Mouse (Mus musculus): ENCODE measurements around the gene Ccer2.
A peak's percentile ranks its signal among the peaks of the same experiment; 100 is the strongest.

Gene Ccer2

DNA sequence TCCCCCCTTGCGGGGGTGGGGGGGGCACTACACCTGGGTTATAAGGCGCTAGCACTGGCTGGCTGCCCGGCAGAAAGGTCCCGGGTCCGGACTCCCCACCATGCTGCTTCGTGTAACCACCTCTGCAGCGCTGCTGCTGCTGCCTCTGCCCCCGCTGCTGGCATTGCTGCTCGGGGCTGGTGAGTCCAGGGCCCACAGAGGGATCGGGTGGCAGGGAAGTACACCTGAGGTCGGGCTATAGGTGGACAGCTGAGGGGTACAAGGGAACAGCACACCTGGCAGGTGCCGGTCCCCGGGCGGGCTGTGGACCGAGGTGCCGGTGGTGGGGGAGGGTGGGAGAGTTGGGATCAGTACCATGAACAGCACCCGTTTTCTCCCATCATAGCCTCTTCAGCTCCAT is at the start of gene Ccer2:
TSS of gene Ccer2 (plus strand) at position 96 of the 400 bp plus-strand sequence.
- no peak for DNase-seq

DNA sequence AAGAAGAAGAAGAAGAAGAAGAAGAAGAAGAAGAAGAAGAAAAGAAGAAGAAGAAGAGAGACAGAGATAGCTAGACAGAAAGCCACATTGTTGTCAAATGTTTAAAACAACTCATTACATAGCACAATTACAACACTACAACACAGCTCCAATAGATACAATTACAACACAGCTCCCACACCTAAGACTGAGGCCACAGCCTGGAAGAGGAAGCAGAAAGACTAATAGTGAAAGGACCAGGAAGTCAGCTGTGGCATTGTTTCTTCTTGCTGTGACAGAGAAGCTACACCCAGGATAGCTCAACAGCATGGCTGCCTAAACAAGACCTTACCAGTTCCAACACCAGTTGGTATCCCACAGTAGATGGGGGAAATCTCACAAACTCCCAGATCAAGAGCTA is 46.5 kb upstream of the Ccer2 start:
- peak; percentile 17 for DNase-seq

DNA sequence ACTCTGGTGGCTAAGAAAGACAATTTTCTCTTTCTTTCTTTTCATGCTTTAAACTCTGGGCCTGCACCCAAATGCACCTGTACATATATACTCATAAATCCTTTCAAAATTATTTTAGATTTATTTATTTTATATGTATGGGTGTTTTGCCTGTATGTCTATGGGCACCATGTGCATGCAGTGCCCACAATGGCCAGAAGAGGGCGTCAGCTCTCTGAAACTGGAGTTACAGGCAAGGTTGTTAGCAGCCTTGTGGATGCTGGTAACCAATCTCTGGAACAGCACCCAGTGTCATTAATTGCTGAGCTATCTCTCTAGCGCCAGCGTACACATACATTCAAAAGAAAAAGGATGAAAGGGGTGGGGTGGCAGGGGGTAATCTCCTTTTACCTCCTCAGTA is 45.0 kb upstream of the Ccer2 start:
- no peak for DNase-seq

DNA sequence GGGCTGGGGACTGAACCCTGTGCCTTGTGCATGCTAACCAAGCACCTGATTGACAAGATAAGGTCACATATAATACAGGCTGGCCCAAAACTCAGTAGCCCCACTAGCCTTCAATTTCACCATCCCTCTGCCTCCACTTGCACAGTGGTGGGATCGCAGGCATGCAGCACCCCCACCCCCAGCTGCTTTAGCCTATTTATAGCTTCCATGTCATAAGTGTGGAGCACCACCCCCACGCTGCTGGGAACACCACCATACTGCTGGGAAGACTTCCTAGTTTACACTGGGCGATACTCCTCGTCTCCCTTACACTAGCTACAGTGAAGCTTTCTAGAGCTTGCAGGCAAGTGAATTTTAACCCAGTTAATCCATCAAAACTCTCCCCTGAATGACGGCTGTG is 41.3 kb upstream of the Ccer2 start:
- no peak for DNase-seq

DNA sequence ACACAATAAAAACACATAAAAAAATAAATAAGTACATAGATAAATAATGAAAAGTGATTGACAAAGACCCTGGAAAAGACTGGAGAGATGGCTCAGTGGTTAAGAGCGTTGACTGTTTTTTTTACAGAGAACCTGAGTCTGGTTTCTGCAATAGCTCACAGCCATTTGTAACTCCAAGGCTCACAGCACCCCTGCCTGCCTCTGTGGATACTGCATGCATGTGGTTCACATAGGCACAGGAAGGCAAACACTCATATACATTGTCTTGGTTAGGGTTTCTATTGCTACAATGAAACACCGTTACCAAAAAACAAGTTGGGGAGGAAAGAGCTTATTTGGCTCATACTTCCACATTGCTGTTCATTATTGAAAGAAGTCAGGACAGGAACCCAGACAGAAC is 40.4 kb upstream of the Ccer2 start:
- no peak for DNase-seq

DNA sequence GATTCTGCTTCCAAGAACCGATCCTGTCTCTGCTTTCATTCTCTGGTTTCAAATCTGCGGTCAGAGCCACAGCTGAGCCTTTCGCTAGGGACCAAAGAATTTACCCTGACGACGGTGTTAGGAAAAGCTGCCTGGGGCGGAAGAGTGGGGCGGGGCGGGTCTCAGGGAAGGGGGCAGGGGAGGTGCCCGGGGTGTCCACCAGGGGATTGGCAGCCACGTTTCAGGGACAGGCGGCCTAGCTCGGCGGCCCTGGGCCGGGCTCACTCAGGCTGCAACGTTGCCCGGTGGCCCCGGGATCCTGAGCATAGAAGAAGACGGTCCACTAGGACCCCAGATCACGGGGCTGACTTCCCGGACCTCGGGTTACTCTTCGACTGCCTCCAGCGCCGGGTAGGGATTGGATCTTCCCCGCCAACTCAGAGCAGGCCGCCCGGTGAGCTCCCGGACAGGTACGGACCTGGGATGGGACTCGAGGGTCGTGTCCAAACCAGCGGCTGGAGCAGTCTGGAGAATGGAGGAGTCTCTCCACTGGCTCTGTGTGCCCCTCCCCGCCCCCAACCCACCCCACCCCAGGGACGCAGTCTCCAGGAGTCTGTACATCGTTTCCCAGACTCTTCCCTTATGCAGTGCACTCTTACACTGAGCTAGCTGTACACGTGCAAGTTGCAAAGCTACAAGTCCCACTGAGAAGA is 39.2 kb upstream of the Ccer2 start, which contains the start of gene Fbxo17:
TSS of gene Fbxo17 (plus strand) at position 215 of the 692 bp plus-strand sequence.
- DNase-seq = peak; percentile 72

DNA sequence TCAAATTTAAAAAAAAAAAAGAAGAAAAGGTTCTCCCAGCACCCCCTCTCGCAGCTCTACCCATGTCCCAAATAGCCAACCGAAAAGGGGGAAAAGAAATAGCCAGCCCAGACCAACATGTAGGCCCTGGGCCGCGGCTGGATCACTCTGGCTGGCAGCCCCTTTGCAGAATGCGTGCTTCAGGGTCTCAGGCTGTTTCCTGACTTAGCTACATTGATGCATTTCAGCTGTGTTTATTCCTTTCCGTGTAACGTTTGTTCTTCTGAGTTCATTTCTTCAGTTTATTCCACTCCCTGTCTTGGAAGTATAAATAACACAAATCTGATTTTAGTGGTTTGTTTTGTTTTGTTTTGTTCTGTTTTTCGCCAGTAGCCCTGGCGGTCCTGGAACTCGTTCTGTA is 38.2 kb upstream of the Ccer2 start:
- DNase-seq = no peak

DNA sequence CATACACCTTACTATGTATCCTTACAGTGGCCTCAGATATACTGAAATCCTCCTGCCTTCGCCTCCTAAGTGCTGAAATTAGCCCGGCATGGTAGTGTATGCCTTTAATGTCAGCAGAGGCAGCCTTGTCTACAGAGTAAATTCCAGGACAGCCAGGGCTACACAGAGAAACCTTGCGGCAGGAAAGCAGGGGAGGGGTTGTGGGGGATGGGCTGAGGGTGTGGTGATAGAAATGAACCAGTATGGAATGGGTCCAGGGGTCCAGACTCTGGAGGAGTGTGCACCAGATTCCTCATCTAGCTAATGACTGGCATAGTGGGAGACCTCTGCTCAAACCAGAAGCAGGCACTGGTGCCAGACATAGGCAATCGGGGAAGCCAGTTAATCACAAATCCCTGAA is 36.8 kb upstream of the Ccer2 start:
- no peak for DNase-seq

DNA sequence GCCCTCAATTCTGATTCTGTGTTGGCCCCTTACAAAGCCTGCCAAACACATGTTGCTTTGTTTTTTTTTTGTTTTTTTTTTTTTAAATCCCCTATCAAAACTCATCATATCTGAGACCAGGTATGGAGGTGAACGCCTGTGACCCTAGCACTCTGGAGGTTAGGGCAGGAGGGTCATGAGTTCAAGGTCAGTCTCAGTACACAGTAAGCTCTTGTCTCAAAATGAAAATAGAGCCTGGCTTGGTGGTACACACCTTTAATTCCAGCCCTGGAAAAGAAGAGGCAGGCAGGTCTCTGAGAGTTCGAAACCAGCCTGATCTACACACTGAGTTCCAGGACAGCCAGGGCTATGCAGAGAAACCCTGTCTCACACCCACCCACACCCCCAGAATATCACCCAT is 36.3 kb upstream of the Ccer2 start:
- no peak for DNase-seq

DNA sequence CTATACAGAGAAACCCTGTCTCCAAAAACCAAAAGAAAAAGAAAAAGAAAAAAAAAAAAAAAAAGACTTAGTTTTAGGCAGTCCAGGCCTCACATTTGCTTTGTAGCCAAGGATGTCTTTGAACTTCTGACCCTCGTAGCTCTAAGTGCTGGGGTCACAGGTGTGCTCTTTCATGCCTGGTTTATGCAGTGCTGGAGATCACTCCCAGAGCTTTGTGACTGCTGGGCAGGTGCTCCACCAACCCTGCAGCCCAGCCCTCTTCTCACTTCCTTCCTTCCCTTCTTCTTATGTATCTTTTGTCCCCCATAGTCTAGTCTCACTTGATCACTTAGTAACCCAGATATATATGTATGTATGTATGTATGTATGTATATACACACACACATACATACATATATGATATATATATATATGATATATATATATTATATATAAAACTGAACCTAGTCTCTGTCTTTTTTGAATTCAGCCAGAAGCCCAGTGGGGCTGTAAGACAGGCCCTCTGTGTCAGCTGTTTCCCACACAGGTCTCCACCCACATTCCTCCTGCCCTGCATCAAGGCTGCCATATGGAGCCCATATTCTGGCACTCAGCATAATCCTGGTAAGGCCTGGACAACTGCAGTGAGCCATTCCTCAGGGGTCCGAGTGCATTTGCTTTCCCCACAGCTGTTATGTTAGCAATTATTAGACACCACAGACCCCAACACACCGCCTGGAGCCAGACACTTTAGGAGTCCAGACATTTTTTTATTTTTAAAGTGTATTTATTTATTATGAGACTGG is 35.0 kb upstream of the Ccer2 start:
- no peak for DNase-seq

DNA sequence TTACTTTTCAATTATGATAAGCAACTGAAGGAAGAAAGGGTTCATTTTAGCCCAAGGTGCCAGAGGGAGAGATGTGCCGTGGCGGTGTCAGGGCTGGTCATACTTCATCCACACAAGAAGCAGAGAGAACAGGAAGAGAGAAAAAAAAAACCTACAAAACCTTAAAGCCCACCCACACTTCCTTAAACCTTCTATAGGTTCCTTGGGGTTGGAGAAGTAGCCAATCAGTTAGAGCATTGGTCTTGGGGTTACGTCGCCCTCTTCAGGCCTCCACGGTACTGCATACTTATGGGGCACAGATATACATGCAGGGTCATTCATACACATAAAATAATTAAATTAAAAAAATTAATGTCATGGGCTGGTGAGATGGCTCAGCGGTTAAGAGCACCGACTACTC is 33.9 kb upstream of the Ccer2 start:
- no peak for DNase-seq

DNA sequence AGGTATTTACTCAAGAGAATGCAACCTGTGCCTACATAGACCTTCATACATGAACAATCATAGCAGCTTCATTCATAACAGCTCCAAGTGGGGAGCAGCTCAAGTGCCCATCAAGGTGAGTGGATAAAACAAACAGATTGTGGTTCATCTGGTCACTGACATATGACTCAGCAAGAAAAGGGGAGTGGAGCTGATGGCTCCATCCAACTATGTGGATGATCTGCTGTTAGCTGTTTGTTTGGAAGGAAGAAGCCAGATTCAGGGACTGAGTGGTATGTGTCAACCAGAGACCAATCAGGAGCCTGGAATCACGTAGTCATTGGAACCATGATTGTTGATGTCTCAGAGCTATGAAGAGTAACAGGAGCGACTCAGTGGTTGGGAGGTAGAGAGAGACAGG is 31.4 kb upstream of the Ccer2 start:
- DNase-seq = no peak

DNA sequence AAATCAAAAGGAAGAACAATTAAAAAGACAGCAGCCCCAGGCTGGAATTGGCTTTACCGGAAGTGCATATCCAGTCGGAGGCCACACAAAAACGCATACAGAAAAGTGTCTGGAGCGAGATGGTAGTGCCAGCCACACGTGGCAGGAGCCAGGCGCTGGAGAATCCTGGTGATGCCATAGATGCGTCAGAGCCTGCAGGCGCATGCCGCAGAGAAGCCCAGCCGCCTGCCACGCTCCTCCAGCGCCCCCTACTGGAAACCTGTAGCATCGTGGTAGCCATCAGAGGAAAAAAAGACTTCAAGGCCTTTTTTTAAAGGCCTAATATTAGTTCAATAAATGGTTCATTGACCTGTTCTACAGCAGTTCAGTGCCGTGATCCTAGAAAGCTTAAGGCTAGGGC is 29.4 kb upstream of the Ccer2 start:
- DNase-seq = peak; percentile 77

DNA sequence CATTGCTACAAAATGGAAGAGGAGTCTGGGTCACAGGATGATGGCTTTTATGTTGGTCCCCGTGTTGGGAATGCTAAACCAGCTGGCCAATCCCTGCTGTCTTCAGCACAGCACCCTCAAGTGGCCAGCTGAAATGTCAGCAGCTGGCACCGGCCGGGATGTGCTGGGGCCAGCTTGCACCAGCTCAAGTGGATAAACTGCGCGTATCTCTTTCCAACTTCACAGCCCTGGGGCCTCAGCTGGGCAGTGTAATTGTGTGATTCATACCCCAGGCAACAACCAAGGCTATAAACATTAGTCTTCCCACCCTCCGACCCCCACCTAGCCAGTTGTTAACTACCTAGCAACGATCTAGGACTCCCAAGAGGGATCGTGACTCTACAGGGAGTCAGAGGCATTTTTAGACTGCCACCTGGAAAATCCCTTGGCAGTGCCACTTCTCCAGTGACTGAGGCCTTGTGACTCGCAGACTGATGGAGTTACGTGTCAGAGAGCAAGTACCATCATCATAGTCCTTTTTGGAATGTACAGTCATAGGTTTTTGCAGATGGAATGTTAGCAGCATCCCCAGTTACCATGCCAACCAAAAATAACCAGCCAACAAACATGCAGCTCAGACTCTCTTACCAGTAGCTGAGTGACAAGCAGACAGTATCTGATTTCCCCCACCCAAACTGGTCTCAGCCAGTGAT is 28.2 kb upstream of the Ccer2 start:
- DNase-seq = no peak

DNA sequence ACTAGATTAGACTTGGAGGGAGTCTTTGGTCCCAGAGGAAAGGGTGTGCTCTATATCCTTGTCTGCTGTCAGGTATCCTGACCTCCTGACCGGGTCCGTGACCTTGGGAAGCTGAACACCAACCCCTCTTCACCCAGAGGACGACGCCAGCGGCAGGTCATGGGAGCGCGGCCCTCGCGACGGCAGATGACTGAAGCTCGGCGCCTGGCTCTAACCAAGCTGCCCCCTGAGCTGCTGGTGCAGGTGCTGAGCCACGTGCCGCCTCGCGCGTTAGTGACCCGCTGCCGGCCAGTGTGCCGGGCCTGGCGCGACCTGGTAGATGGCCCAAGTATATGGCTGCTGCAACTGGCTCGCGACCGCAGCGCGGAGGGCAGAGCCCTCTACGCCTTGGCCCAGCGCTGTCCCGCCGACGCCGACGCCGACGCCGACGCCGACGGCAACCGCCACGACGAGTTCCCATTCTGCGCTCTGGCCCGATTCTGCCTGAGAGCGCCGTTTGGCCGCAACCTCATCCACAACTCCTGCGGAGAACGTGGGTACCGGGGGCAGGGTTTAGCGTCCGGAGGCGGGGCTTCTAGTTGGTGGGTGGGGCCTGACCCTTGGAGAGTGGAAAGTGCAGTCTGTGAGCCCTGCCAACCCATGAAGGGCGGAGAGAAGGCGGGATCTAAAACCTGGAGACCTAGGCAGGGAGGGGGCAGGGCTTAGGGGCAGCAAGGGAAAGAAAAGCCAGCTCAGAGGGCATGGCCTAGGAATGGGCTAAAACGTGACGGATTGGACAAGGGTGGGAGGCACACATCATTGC is 23.4 kb upstream of the Ccer2 start:
- DNase-seq = peak; percentile 95

DNA sequence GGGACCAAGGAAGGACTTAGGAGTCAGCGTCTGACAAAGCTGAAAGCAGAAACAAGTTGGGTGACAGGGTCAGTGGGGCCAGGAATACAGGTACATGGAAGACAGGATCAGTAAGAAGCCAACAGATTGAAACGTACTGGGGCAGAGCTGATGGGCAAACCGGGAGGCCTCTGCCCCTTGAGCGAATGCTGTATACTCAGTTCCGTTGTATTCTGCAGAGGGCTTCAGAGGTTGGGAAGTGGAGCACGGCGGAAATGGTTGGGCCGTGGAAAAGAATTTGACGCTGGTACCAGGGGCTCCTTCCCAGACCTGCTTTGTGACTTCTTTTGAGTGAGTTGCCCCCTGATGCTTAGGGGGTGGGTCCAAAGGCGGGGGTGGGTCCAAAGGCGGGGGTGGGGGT is 22.8 kb upstream of the Ccer2 start:
- DNase-seq = no peak

DNA sequence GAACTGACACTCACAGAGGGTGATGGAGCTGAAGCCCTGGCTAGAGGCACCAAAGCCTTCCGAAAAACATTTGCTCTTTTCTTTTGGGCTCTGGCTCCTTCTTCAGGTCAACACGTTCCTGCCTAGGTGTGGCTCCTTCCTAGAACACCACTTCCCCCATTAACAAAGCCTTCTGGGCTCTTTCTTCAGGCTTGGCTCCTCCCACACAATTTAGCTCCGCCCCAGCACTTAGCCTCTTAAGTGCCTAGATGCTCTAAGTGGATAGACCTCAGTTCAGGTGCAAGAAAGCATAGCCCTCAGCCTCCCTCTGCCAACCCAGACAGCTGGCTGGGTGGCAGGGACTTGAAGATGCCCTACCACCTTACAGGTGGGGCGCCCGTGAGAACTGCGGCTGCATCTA is 20.3 kb upstream of the Ccer2 start:
- peak; percentile 54 for DNase-seq

DNA sequence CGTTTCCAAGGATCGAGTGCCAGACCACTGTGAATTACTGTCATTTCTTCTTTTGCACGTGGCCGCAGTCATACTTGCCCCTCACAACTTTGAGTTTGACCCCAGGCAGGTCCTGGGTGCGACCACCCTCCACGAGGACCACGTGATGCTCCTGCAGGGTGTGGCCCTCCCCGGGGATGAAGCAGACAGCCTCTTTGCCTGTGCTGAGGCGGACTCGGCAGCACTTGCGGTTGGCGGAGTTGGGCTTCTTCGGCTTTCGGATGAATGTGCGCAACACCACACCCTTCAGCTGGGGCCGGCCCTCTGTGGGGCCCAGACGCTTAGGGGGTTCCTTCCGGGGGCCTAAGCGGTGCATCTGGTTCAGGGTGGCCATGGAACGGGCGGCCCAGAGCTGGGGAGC is 16.1 kb upstream of the Ccer2 start:
- DNase-seq = no peak

DNA sequence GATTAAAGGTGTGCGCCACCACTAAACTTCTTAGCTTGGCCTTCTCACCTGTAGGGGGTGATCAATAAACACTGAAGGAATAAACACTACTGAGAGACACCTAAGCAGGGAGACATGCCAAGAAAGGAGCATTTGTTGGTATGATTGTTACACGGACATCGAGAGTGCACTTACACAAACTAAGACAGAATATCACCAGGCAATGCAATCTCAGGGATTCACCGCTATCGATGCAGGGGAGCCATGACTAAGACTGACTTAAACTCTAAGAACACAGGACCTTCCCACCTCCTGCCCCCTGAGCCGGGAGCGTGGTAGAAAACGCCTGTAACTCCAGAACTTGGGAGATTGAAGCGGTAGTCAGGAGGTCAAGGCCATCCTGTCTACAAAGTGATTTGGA is 15.0 kb upstream of the Ccer2 start:
- no peak for DNase-seq

DNA sequence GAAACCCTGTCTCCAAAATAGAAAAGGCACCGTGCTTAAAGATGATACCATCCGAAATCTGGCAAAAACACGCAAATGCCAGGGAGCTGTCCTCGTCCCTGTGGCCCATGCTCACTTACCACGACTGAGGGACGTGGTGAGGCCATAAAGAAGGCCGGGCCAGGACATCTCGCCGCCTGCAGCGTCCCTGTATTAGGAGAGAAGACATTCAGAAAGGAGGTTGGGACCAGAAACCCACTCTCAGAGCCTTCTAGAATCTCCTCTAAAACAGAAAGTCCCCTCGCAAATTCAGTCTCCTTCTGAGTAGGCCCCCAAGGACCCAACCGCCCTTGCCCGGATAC is 14.6 kb upstream of the Ccer2 start:
- DNase-seq = no peak

DNA sequence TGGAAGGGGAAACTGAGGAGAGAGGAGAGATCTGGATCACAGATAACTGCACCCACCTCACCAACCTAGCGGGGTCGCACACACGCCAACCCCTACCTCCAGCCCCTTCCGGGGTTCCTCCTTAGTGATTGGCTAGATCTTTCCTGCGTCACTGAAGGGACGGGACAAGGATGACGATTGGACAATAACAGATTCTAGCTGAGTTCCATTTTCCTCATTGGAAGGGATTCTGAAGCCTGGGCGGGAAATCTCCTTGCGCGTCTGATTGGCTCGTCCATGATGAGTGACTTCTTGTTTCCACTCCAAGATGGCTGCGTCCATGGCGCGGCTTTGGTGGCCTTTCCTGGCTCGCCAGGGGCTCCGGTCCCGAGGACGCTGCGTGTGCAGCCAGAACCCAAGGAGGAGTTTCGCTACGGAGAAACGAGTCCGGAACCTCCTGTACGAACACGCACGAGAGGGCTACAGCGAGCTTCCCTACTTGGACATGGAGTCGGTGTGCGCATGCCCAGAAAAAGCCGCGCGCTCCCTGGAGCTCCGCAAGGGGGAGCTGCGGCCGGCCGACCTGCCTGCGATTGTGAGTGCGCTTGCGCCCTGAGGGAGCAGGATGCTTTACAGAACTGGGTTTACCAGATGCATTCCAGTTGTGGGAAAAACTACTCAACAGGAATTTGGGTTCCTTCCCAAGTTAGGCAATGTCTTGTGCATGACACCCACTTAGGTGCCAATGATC is 14.1 kb upstream of the Ccer2 start, which contains the start of the genes Mrps12 and Sars2:
TSS of gene Mrps12 (minus strand) at position 112 of the 730 bp plus-strand sequence.
TSS of gene Sars2 (plus strand) at position 284 of the 730 bp plus-strand sequence.
- peak; percentile 99 for DNase-seq

DNA sequence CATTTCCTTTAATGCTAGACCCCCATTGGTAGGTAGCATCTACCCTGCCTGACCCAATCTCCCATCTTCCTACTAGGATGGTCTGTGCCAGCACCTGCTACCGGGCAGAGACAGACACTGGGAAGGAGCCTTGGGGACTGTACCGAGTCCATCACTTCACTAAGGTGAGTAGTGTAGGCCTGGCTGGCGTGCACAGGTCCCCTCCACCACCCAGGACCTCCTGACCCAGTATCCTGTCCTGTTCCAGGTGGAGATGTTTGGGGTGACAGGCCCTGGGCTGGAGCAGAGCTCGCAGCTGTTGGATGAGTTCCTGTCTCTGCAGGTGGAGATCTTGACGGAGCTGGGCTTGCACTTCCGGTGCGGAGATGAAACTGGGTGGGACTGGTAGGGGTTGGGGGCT is 6.0 kb upstream of the Ccer2 start:
- no peak for DNase-seq
